Mouse (Mus musculus) liver, embryonic 15.5 days (tissue): Measurements from ENCODE around the gene Tmem81. TPM values are rescaled to one million over a fixed set of nuclear protein-coding genes. Genes with fewer than 3 reads are reported as not detected.

Experiments
- ATAC-seq: fragments of 200-750 bp; cut with Nextera tagmentation; 2 replicates; pipeline ENCODE4 v1.8.0; 2017; ENCODE audit warnings: moderate number of reproducible peaks, mild to moderate bottlenecking, moderate library complexity; ENCODE audit not compliant: insufficient read depth
- H3K27ac ChIP-seq: fragments of 300-500 bp; sonication (generic); replicated peaks from 2 replicates; pipeline ENCODE4 v1.5.1; 2015; ENCODE audit warnings: mild to moderate bottlenecking, inconsistent platforms
- H3K27me3 ChIP-seq: fragments of 300-500 bp; sonication (generic); 2 replicates; pipeline ENCODE4 v1.6.1; 2015; ENCODE audit warnings: mild to moderate bottlenecking, inconsistent platforms
- H3K36me3 ChIP-seq: fragments of 300-500 bp; sonication (generic); replicated peaks from 2 replicates; pipeline ENCODE4 v1.6.1; 2015; ENCODE audit warnings: moderate library complexity, mild to moderate bottlenecking, inconsistent platforms
- H3K4me1 ChIP-seq: fragments of 300-500 bp; sonication (generic); replicated peaks from 2 replicates; pipeline ENCODE4 v1.6.1; 2015; ENCODE audit warnings: inconsistent platforms
- H3K4me2 ChIP-seq: fragments of 300-500 bp; sonication (generic); 2 replicates; pipeline ENCODE4 v1.6.1; 2015; ENCODE audit warnings: moderate library complexity, mild to moderate bottlenecking, inconsistent platforms
- H3K4me3 ChIP-seq: fragments of 300-500 bp; sonication (generic); replicated peaks from 2 replicates; pipeline ENCODE4 v1.5.1; 2015; ENCODE audit warnings: mild to moderate bottlenecking, inconsistent platforms
- H3K9ac ChIP-seq: fragments of 300-500 bp; sonication (generic); 2 replicates; pipeline ENCODE4 v1.6.1; 2015; ENCODE audit warnings: moderate library complexity, mild to moderate bottlenecking, inconsistent platforms
- H3K9me3 ChIP-seq: fragments of 300-500 bp; sonication (generic); replicated peaks from 2 replicates; pipeline ENCODE4 v1.6.1; 2016; ENCODE audit warnings: inconsistent platforms
- WGBS: fragments of 180-500 bp; shearing (Covaris S2); methylation state at CpG from one replicate; pipeline ENCODE4 v1.1.7; 2015; ENCODE audit warnings: mixed read lengths; ENCODE audit not compliant: insufficient replicate concordance; 5-methylcytosine and 5-hydroxymethylcytosine counted together
- polyA plus RNA-seq: library from polyadenylated mRNA; unstranded; fragments of >200 nt; fragmentation: Nextera tagmentation; extraction: Ambion mirVana; gene quantifications from 2 replicates; pipeline ENCODE4 v1.2.1, GENCODE M21; 2015

Gene Tmem81
- polyA plus RNA-seq, 1 experiment from 2014 or later: 0.67 TPM

DNA sequence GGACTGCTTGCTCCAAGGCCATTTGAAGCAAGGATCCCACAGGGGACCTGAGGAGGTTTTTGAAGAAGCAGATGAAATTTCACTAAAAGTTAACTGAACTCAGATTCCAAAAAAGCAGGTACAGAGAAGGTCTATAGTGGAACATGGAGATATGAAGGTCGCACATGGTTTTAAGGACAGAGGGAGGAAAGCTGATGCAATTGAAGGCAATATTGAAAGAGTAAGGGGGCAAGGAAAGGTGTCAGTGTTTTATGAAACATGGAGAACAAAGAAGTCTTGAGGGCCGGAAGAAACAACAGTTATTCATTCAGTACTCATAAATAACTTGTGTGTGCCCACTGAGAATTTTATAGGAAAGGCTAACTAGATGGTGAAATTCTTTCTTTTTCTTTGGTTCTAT, 24.4 kb upstream of the Tmem81 start:
- no peak overlapping the region for H3K4me2 ChIP-seq
- H3K4me1 ChIP-seq: peaks cover 42% of the 10 kb centered on the region
- H3K4me3 ChIP-seq: no peak overlapping the region
- WGBS: 83% methylated on average over 2 of the region's 2 CpGs
- ATAC-seq: no peak
- H3K27ac ChIP-seq: no peak overlapping the region
- H3K9ac ChIP-seq: no peak overlapping the region
- H3K27me3 ChIP-seq: no peaks in the 10 kb centered on the region
- no peaks in the 10 kb centered on the region for H3K9me3 ChIP-seq
- H3K36me3 ChIP-seq: peaks cover 18% of the 10 kb centered on the region

DNA sequence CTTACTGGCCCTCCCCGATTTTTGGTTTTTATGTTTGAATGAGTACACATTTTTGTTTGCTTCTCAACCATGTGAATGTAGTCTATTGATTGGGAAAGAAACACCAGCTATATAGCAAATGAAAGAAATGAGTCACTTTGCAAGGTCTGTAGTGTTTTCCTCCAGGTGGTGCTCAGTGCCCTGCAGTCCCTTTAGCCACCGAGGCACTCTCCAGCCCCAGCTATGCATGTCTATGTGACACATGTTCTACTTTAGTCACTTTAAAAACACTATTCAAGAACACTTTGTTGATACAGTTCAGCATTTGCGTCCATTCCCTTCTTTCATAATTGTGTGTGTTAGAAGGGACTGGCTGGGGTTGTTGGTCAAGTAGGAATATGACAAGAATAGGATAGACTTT, 22.8 kb upstream of the Tmem81 start:
- 69% methylated on average over 3 of the region's 3 CpGs for WGBS

DNA sequence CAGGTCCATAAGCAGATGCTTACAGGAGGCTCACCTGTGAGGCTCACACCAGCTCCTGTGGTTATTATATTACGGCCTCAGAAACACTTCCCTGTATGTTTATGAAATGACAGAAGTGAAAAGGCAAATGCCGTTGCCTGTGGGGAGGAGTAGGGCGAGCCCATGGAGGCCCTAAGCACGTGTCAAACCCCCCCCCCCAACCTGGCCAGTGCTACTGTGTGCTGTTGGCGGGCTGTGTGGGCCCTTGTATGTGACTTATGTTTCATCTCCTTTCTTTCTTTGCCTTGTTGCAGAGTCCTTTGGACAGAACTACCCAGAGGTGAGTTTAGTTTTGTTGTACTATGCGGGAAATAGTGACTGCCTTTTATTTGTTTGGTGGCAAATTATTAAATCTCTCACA, 22.3 kb upstream of the Tmem81 start:
- Histone ChIP-seq H3K9me3 (no peaks in the 10 kb centered on the region), H3K4me2 (no peak overlapping the region), H3K27me3 (no peaks in the 10 kb centered on the region), H3K4me1 (peaks cover 29% of the 10 kb centered on the region), H3K27ac (no peak overlapping the region), H3K36me3 (peaks cover 35% of the 10 kb centered on the region), H3K4me3 (no peak overlapping the region), H3K9ac (no peak overlapping the region)
- 73% methylated on average over 6 of the region's 6 CpGs for WGBS
- ATAC-seq: no peak

More for the DNA sequence above, 22.8 kb upstream of the Tmem81 start:
- H3K9ac ChIP-seq: no peak overlapping the region
- peaks cover 34% of the 10 kb centered on the region for H3K4me1 ChIP-seq
- H3K9me3 ChIP-seq: no peaks in the 10 kb centered on the region
- H3K4me2 ChIP-seq: no peak overlapping the region
- ATAC-seq: no peak
- no peaks in the 10 kb centered on the region for H3K27me3 ChIP-seq
- no peak overlapping the region for H3K27ac ChIP-seq
- no peak overlapping the region for H3K4me3 ChIP-seq
- H3K36me3 ChIP-seq: peaks cover 30% of the 10 kb centered on the region

DNA sequence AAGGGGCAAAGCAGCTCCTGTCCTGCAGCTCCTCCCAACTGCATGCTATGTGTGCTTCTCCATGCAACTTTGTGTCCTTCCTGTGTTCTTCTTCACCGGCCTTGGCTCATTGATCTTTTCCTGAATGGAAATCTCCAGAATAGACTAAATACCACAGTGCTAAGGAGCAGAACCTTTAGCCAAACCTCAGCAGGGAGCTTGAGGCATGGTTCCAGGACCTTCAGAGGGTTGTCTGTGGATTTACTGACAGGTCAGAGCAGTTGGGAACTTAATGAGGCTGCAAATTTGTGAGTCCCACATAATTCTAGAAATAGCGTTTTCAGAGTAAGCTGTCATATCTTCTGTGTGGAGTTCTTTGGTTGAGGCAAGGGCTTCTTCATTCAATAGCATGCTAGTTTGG, 5.5 kb upstream of the Tmem81 start:
- H3K4me1 ChIP-seq: no peaks in the 10 kb centered on the region
- no peak overlapping the region for H3K4me2 ChIP-seq
- no peak overlapping the region for H3K27ac ChIP-seq
- H3K36me3 ChIP-seq: peaks cover 92% of the 10 kb centered on the region
- H3K4me3 ChIP-seq: no peak overlapping the region
- H3K9me3 ChIP-seq: no peaks in the 10 kb centered on the region
- no peak for ATAC-seq
- H3K27me3 ChIP-seq: no peaks in the 10 kb centered on the region
- H3K9ac ChIP-seq: no peak overlapping the region
- 81% methylated on average over 2 of the region's 2 CpGs for WGBS

DNA sequence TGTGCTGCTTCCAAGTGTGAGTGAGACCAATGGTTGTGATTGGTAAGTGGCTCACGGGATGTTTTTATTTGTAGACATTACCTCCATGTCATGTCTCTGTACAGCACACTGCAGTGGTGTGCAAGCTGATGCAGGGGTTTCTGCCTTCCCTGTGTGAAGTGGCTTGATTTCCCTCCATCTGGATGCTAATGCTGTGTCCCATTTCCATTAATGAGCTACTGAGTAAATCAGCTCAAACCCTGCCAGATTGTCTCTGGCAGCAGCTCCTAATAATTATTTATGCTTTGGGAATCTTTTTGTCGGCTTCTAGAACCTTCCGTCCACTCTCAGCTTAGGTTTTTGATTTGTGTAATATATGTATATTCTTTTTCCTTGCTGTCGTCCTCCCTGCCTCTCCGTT, 875 bp upstream of the Tmem81 start:
- Histone ChIP-seq H3K27ac (no peak overlapping the region), H3K27me3 (no peaks in the 10 kb centered on the region), H3K4me2 (no peak overlapping the region), H3K36me3 (peaks cover 77% of the 10 kb centered on the region), H3K4me3 (no peak overlapping the region), H3K9me3 (no peaks in the 10 kb centered on the region), H3K9ac (no peak overlapping the region), H3K4me1 (no peaks in the 10 kb centered on the region)
- ATAC-seq: no peak
- WGBS: 81% methylated on average over 5 of the region's 5 CpGs

DNA sequence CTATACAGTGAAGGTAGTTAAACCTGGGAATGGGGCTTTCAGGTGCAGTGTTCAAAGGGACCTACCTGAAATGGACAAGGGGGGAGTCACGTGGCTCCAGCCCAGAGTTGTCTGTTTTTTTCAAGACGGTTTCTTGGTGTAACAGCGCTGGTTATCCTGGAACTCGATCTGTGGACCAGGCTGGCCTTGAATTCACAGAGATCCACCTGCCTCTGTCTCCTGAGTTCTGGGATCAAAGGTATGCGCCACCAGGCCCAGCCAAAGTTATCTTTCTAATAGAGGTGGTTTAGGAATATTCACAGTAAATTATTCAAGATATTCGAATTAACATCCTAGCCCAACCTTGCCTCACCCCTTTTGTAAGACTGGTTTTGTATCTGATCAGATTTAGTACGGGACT, 626 bp downstream of the Tmem81 start:
- H3K4me3 ChIP-seq: no peak overlapping the region
- no peak for ATAC-seq
- H3K27ac ChIP-seq: no peak overlapping the region
- no peak overlapping the region for H3K4me2 ChIP-seq
- H3K27me3 ChIP-seq: no peaks in the 10 kb centered on the region
- peaks cover 62% of the 10 kb centered on the region for H3K36me3 ChIP-seq
- H3K9me3 ChIP-seq: no peaks in the 10 kb centered on the region
- WGBS: 79% methylated on average over 7 of the region's 7 CpGs
- H3K4me1 ChIP-seq: no peaks in the 10 kb centered on the region
- no peak overlapping the region for H3K9ac ChIP-seq

DNA sequence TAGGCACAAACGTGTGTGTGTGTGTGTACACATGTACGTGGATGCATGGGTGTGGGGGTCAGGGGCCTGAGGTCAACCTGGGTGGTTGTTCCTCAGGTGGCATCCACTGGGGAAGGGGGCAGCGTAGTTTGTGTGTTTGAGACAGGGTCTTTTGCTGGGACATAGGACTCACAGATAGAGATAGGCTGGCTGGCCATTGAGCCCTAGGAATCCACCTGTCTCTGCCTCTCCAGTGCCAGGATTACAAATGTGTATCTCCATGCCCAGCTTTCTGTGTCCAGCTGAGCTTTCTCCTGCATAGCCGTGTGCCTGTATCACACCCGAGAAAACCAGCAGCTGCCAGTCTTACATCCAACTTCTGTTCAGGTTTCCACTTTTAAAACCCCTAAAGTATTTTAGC, 3.7 kb downstream of the Tmem81 start:
- H3K4me2 ChIP-seq: no peak overlapping the region
- peaks cover 34% of the 10 kb centered on the region for H3K36me3 ChIP-seq
- no peak overlapping the region for H3K27ac ChIP-seq
- H3K9me3 ChIP-seq: no peaks in the 10 kb centered on the region
- H3K9ac ChIP-seq: no peak overlapping the region
- H3K4me3 ChIP-seq: no peak overlapping the region
- WGBS: 77% methylated on average over 5 of the region's 5 CpGs
- no peaks in the 10 kb centered on the region for H3K4me1 ChIP-seq
- no peaks in the 10 kb centered on the region for H3K27me3 ChIP-seq
- no peak for ATAC-seq

DNA sequence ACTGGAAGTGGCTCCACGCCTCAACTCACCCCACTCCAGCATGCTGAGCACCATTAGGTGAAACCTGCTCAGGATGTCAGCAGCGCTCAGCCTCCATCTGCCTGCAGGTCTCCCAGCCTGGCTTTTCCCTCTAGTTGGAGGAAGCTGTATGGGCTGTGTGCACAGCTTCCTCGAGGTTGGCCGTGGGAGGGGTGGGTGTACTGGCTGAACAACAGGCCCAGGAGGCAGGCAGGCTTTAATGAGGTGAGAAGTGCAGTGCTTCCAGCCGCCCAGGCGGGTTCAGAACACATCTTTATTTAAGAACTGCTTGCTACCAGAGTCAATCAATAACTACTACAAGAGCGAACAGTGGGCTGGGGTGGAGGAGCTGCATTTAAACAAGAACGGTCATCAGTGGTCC, 5.5 kb downstream of the Tmem81 start:
- WGBS: 47% methylated on average over 8 of the region's 8 CpGs
- H3K9me3 ChIP-seq: no peaks in the 10 kb centered on the region
- ATAC-seq: no peak
- peaks cover 18% of the 10 kb centered on the region for H3K36me3 ChIP-seq
- H3K4me3 ChIP-seq: no peak overlapping the region
- H3K4me2 ChIP-seq: no peak overlapping the region
- no peak overlapping the region for H3K27ac ChIP-seq
- H3K4me1 ChIP-seq: no peaks in the 10 kb centered on the region
- H3K27me3 ChIP-seq: peaks cover 2% of the 10 kb centered on the region; the same call in 1 of the 2 replicates
- no peak overlapping the region for H3K9ac ChIP-seq

DNA sequence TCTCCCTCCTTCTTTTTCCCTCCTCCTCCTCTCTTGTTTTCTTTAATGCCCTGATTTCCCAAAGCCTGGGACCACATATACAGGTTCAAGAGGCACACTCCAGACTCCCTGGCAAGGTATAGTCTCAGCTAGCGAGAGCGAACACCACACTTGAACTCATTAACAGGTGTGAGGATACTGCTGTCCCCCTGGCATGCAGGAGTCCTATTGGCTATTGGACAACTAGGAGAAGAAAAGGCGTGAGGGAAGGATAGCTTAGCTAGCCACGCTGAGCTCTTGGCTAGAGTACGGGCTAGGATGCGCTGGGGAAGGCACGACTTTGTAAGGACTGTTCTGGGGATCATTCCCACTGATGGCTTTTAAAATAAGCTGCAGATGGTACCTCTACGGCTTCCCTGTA, 6.1 kb downstream of the Tmem81 start:
- no peak overlapping the region for H3K4me2 ChIP-seq
- peaks cover 2% of the 10 kb centered on the region; the same call in 1 of the 2 replicates for H3K27me3 ChIP-seq
- H3K4me1 ChIP-seq: no peaks in the 10 kb centered on the region
- peaks cover 12% of the 10 kb centered on the region for H3K36me3 ChIP-seq
- ATAC-seq: no peak
- 65% methylated on average over 8 of the region's 8 CpGs for WGBS
- no peak overlapping the region for H3K27ac ChIP-seq
- no peak overlapping the region for H3K9ac ChIP-seq
- no peak overlapping the region for H3K4me3 ChIP-seq
- H3K9me3 ChIP-seq: no peaks in the 10 kb centered on the region

DNA sequence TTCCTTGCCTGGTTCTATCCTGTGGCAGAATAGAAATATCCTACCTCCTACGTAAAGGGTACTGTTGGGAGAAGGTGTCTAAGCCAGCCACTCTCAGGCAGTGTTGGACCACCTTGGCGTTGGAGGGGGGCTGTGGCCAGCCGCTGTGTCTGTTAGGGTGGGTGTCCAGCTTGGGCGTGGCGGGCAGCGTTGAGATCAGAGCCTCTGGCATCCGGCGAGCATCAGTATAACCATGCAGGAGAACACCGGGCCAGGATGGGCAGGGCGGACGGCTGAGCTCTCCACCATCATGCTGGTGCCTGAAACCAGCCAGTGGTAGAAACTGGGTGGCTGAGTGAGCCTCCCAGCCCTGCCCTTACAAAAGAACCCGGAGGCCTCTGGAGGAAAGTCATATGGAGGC, 9.3 kb downstream of the Tmem81 start:
- H3K36me3 ChIP-seq: no peaks in the 10 kb centered on the region
- H3K4me1 ChIP-seq: peaks cover 4% of the 10 kb centered on the region
- H3K27me3 ChIP-seq: peaks cover 2% of the 10 kb centered on the region; the same call in 1 of the 2 replicates
- H3K27ac ChIP-seq: no peak overlapping the region
- ATAC-seq: no peak
- WGBS: 75% methylated on average over 12 of the region's 12 CpGs
- no peak overlapping the region for H3K4me3 ChIP-seq
- no peak overlapping the region for H3K4me2 ChIP-seq
- H3K9ac ChIP-seq: no peak overlapping the region
- H3K9me3 ChIP-seq: no peaks in the 10 kb centered on the region

DNA sequence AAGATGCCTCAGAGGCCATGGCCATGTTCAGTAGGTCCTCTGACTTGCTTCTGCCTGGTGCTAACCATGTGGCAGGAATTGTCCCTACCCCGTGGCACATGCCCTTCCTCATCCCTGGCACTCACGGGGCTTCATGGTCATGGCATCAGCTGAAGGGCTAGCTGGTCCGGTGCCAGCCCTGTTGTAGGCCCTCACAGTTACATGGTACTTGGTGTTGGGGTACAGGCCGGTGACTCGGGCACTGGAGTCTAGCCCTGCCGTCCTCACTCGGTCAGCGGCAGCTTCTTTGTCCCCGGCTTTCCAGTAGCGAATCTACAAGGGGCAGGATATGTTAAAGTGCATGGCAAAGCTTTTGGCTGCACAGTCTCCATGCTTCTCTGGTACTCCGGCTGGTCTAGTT, 10.7 kb downstream of the Tmem81 start:
- 76% methylated on average over 11 of the region's 11 CpGs for WGBS

DNA sequence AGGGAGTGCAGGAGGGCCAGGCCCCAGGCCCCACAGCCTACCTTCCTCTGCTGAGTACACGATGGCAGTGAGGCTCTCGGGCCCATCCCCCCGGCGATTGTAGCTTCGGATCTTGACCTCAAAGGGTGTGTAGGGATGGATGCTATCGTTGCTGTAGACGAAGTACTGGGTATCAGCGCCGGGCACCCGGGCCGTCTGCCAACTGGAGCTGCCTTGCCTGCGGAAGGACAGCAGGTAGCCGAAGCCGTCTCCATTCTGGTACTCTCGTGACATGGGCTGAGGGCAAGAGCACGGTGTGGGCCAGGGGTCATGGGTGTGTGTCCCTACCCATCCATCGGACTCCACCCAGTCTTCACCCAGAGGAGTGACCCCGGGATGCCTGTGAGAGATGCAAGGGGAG, 12.6 kb downstream of the Tmem81 start:
- no peak for ATAC-seq
- Histone ChIP-seq H3K27me3 (peaks cover 2% of the 10 kb centered on the region; the same call in 1 of the 2 replicates), H3K9ac (no peak overlapping the region), H3K36me3 (no peaks in the 10 kb centered on the region), H3K27ac (no peak overlapping the region), H3K9me3 (no peaks in the 10 kb centered on the region), H3K4me1 (peaks cover 7% of the 10 kb centered on the region), H3K4me3 (no peak overlapping the region), H3K4me2 (no peak overlapping the region)
- WGBS: 71% methylated on average over 18 of the region's 18 CpGs

More for the DNA sequence above, 10.7 kb downstream of the Tmem81 start:
- no peak for ATAC-seq
- Histone ChIP-seq H3K27me3 (peaks cover 2% of the 10 kb centered on the region; the same call in 1 of the 2 replicates), H3K9me3 (no peaks in the 10 kb centered on the region), H3K9ac (no peak overlapping the region), H3K4me3 (no peak overlapping the region), H3K27ac (no peak overlapping the region), H3K4me2 (no peak overlapping the region), H3K4me1 (peaks cover 7% of the 10 kb centered on the region), H3K36me3 (no peaks in the 10 kb centered on the region)
